Mouse (Mus musculus) retina, postnatal 1 day (tissue): ENCODE measurements around the gene Gcdh.
A peak's percentile ranks its signal among the peaks of the same experiment; 100 is the strongest.

ENCODE experiments used
- DNase-seq: peaks from one replicate; pipeline ENCODE4 v3.0.0-alpha.2; 2012

Gene Gcdh

GRCm38 (mm10) chr8:84871376-84872308, 22.1 kb downstream of the Gcdh start, which contains the start of gene Syce2:
Gene Syce2 (plus strand): TSS chr8:84872111.
- peak; percentile 80 for DNase-seq

- peak; percentile 97 for DNase-seq
Measured at GRCm38 (mm10) chr8:84856864-84857441, 36.8 kb downstream of the Gcdh start, which contains the start of gene Farsa. Gene Farsa (plus strand): TSS chr8:84856989.

GRCm38 (mm10) chr8:84856434-84856833, 37.3 kb downstream of the Gcdh start:
- no peak for DNase-seq

GRCm38 (mm10) chr8:84847684-84848435, 45.9 kb downstream of the Gcdh start:
- no peak for DNase-seq

- peak; percentile 100 for DNase-seq
Measured at GRCm38 (mm10) chr8:84846722-84847572, 46.8 kb downstream of the Gcdh start, which contains the start of gene Calr. Gene Calr (minus strand): TSS chr8:84846934.

- no peak for DNase-seq
Measured at GRCm38 (mm10) chr8:84846094-84846721, 47.5 kb downstream of the Gcdh start.

- DNase-seq: peak; percentile 61
Measured at GRCm38 (mm10) chr8:84845355-84846093, 48.2 kb downstream of the Gcdh start.

GRCm38 (mm10) chr8:84844397-84845070, 49.2 kb downstream of the Gcdh start:
- no peak for DNase-seq

- DNase-seq: no peak
Measured at GRCm38 (mm10) chr8:84841514-84841913, 52.2 kb downstream of the Gcdh start.

- DNase-seq: peak; percentile 97
Measured at GRCm38 (mm10) chr8:84840248-84840999, 53.3 kb downstream of the Gcdh start, which contains the start of gene Rad23a. Gene Rad23a (minus strand): TSS chr8:84840665.

- no peak for DNase-seq
Measured at GRCm38 (mm10) chr8:84839875-84840247, 53.9 kb downstream of the Gcdh start.

GRCm38 (mm10) chr8:84839411-84839810, 54.3 kb downstream of the Gcdh start:
- DNase-seq: no peak

- no peak for DNase-seq
Measured at GRCm38 (mm10) chr8:84838513-84838912, 55.2 kb downstream of the Gcdh start.

GRCm38 (mm10) chr8:84837912-84838470, 55.7 kb downstream of the Gcdh start:
- DNase-seq: no peak

GRCm38 (mm10) chr8:84837149-84837911, 56.4 kb downstream of the Gcdh start:
- no peak for DNase-seq
